Mouse (Mus musculus): Measurements from ENCODE around the gene Mrpl18. TPM values are rescaled to one million over a fixed set of nuclear protein-coding genes. Genes with fewer than 3 reads are reported as not detected.

Mrpl18 gene
- total RNA-seq (2023): 10 to 100 TPM; 28.9 to 35.7 TPM

GRCm38 (mm10) chr17:12915881-12916583 is at the start of gene Mrpl18:
TSS of gene Mrpl18 (minus strand) at chr17:12916345.

DNA sequence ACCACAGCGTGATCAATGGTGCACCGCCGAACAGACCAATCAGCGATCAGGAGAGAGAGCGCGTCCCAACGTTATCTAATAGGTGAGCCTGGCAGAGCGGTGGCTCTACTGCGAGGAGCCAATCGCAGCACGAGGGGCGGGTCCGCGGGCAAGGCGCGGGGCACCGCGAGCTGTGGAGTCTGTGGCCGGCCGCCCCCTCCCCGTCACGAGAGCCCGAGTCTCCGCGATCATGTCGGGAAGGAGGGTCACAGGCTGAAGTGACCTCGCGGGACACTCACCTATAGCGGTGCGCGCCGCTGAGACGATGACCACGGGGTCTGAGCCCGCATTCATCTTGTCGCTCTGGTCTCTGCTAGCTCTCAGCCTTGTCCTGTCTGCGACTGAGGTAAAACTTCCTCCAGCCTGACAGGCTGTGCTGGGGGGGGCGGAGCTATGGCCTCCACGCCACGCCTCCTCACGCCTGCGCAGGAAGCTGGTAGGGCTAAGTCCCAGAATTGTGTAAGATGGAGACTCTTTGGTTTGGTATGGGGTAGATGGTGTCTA is 44.3 kb upstream of the Mrpl18 start, which contains the start of gene Acat2:
Gene Acat2, minus strand, starts transcription at position 417 of the 543 bp plus-strand sequence.

GRCm38 (mm10) chr17:12940151-12940805 is 24.1 kb upstream of the Mrpl18 start, which contains the start of gene Acat3:
TSS of gene Acat3 (minus strand) at chr17:12940600.

GRCm38 (mm10) chr17:12915488-12915880 is 661 bp downstream of the Mrpl18 start, which contains the start of gene Tcp1:
TSS of gene Tcp1 (plus strand) at chr17:12915701.

DNA sequence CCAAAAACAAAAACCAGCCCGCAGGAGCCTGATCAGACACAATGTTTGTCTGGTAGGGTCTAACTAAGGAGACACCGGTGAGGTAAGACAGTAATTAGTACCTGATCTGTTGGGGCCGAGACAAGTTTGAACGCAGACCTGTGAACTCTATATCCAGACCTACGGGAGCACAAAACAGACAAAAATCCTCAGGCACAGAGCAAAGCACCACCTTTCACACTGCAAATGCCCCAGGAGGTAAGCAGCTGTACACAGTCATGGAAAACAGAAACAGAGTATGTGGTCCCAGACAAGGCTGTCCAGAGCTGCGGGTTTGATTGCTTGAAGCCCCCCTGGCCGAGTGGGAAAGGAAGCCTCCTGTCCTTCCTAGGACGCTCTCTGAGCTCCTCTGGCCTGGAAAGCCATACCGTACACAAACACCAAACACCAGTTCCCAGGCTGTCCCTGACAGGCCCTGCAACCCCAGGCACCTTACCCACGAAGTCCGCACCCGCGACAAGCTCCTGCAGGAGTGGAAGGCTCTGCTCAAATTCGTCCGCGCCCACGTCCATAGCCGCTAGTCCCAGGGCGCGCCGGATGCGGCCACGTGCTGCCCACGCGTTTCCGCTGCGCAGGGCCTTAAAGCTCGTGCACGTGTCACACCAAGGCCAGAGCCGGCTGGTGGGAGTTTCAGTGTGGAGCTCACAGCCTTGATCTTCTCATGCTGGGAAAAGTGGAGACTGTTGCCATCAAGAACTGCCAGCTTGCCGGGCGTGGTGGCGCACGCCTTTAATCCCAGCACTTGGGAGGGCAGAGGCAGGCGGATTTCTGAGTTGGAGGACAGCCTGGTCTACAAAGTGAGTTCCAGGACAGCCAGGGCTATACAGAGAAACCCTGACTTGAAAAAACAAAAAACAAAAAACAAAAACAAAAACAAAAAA is 6.5 kb downstream of the Mrpl18 start, which contains the start of gene Pnldc1:
Gene Pnldc1, minus strand, starts transcription at position 870 of the 920 bp plus-strand sequence.

DNA sequence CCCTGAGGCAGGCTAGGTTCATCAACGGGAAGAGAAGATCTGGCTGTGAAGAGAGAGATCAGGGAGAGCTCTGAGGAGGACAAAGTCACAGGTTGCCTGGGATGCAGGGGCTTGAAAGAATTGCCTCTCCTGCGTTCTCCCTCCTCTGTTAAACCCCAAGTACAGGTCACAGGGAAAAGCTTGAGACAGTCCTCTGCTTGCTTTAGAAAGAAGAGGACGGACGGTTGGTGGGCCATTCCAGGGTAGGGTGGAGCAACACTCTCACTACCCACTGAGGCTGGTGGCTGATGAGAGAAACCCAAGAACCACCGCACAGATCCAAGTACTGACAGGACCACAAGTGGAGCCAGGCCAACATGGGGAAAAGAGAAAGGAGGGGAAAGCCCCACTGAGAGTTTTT is 40.4 kb downstream of the Mrpl18 start, which contains the start of gene Mrgprh:
Gene Mrgprh, plus strand, starts transcription at position 301 of the 400 bp plus-strand sequence.

DNA sequence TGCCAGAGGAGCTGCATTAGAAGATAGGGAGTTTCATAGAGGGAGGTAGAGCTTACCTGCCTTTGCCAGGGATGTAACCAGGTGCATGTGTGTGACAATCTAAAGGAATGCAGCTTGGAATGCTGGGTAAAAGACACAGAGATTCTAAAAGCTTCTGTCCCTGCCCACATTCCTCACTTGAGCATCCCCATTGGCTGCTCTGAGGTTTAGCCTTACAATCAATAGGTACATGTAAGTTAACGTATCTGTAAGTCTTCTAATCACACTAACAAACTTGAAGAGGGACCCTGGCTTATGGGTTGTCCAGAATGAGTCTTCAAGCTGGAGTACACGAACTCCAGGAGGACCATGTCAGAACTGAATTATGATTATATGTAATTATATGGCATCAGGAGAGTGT is 48.1 kb downstream of the Mrpl18 start, which contains the start of gene Mas1:
Gene Mas1, minus strand, starts transcription at position 101 of the 400 bp plus-strand sequence.

Other genes with a start within 250 kb of the Mrpl18 start
- not detected for gene Slc22a1, start 240.5 kb downstream of the Mrpl18 start, total RNA-seq (2023)
- 1 to 10 TPM; 4.3 to 5.1 TPM for gene Igf2r, start 146.7 kb downstream of the Mrpl18 start, total RNA-seq (2023)
- gene Mas1, start 48.2 kb downstream of the Mrpl18 start, total RNA-seq (2023): not detected
- not detected for gene Mrgprh, start 40.3 kb downstream of the Mrpl18 start, total RNA-seq (2023)
- 1 to 10 TPM in 1 of 2 experiments, under 1 TPM in 1; 0.94 to 1.2 TPM for gene Pnldc1, start 6.1 kb downstream of the Mrpl18 start, total RNA-seq (2023)
- 100 to 1,000 TPM; 117 to 128 TPM for gene Tcp1, start 644 bp downstream of the Mrpl18 start, total RNA-seq (2023)
- gene Acat3, start 24.3 kb upstream of the Mrpl18 start, total RNA-seq (2023): not detected
- gene Acat2, start 44.4 kb upstream of the Mrpl18 start, total RNA-seq (2023): 10 to 100 TPM; 11.8 to 13.7 TPM
- 10 to 100 TPM; 93.7 to 96.9 TPM for gene Wtap, start 77.8 kb upstream of the Mrpl18 start, total RNA-seq (2023)
- gene Sod2, start 90.5 kb upstream of the Mrpl18 start, total RNA-seq (2023): 100 to 1,000 TPM; 142 to 150 TPM
- 10 to 100 TPM in 1 of 2 experiments, 1 to 10 TPM in 1; 9.9 to 11.6 TPM for gene Gpr31b, start 136.0 kb upstream of the Mrpl18 start, total RNA-seq (2023)
- not detected for gene Tcp10b, start 144.8 kb upstream of the Mrpl18 start, total RNA-seq (2023)
- gene Unc93a, start 215.5 kb upstream of the Mrpl18 start, total RNA-seq (2023): under 1 TPM in 1 of 2 experiments, not detected in 1; 0.33 TPM

Data from monocyte, adult 59 days (primary cell).